Mouse (Mus musculus): ENCODE measurements around the gene Tmem131.

DNA sequence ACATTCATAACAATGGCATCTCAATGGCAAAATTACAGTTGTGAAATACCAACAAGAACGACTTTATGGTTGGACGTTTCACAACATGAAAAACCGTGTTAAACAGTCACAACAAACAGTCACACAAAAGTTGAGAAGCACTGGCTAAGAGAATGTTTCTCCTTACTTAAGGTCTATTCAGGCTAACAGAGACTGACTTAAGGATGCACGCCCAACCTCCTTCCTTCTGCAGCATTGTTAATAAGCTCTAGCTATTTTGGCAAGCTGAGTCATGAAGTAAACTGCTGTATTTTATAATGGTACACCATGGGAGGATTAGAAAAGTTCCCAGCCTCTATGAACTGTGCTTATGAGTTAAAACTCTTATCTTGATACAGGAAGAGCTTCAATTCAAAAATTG is 47.0 kb downstream of the Tmem131 start:
- TF ChIP-seq CTCF (IDR thresholded peaks at IDR 0.05; ENCODE audit: low read depth), result no peak
- no peak for TF ChIP-seq EP300 (IDR thresholded peaks at IDR 0.05; ENCODE audit: low read depth)
